Mouse (Mus musculus): ENCODE measurements around the gene Mpp2. TPM values are rescaled to one million over a fixed set of nuclear protein-coding genes. Genes with fewer than 3 reads are reported as not detected.

The Mpp2 gene
- polyA plus RNA-seq, 1 experiment from 2014 or later, result 2.2 TPM

GRCm38 (mm10) chr11:102035456-102035960 is 52.8 kb downstream of the Mpp2 start:
- WGBS, result 78% methylated on average over 5 of the region's 5 CpGs
- no peak overlapping the region for H3K9ac ChIP-seq (ENCODE audit: low read depth, low read length)
- no peak for ATAC-seq
- no peaks in the 10 kb centered on the region for H3K4me1 ChIP-seq (replicated peaks; ENCODE audit: control insufficient read depth, insufficient read depth, low read length)
- H3K27ac ChIP-seq (ENCODE audit: low read depth, low read length), result no peak overlapping the region
- H3K36me3 ChIP-seq (ENCODE audit: control insufficient read depth, insufficient read depth), result no peaks in the 10 kb centered on the region
- no peaks in the 10 kb centered on the region for H3K27me3 ChIP-seq (replicated peaks; ENCODE audit: control insufficient read depth, insufficient read depth, low read length)
- no peak for TF ChIP-seq CTCF (IDR thresholded peaks at IDR 0.05; ENCODE audit: low read depth)
- no peaks in the 10 kb centered on the region for H3K9me3 ChIP-seq (ENCODE audit: control insufficient read depth)
- no peak overlapping the region for H3K4me3 ChIP-seq (ENCODE audit: low read depth, low read length)
- no peak overlapping the region for H3K4me2 ChIP-seq (replicated peaks; ENCODE audit: low read depth)

- Histone ChIP-seq H3K9me3 (ENCODE audit: control insufficient read depth) (no peaks in the 10 kb centered on the region), H3K27me3 (replicated peaks; ENCODE audit: control insufficient read depth, insufficient read depth, low read length) (no peaks in the 10 kb centered on the region), H3K4me3 (ENCODE audit: low read depth, low read length) (no peak overlapping the region), H3K4me2 (replicated peaks; ENCODE audit: low read depth) (no peak overlapping the region), H3K36me3 (ENCODE audit: control insufficient read depth, insufficient read depth) (no peaks in the 10 kb centered on the region), H3K4me1 (replicated peaks; ENCODE audit: control insufficient read depth, insufficient read depth, low read length) (no peaks in the 10 kb centered on the region), H3K9ac (ENCODE audit: low read depth, low read length) (no peak overlapping the region), H3K27ac (ENCODE audit: low read depth, low read length) (no peak overlapping the region)
- ATAC-seq, result no peak
- WGBS, result 70% methylated on average over 8 of the region's 8 CpGs
- no peak for TF ChIP-seq CTCF (IDR thresholded peaks at IDR 0.05; ENCODE audit: low read depth)
Observed at GRCm38 (mm10) chr11:102034887-102035286, 53.4 kb downstream of the Mpp2 start.

- Histone ChIP-seq H3K4me1 (replicated peaks; ENCODE audit: control insufficient read depth, insufficient read depth, low read length) (no peaks in the 10 kb centered on the region), H3K27ac (ENCODE audit: low read depth, low read length) (peak overlapping the region; percentile 54; the same call in 1 of the 2 replicates), H3K9me3 (ENCODE audit: control insufficient read depth) (no peaks in the 10 kb centered on the region), H3K36me3 (ENCODE audit: control insufficient read depth, insufficient read depth) (no peaks in the 10 kb centered on the region), H3K4me2 (replicated peaks; ENCODE audit: low read depth) (no peak overlapping the region), H3K4me3 (ENCODE audit: low read depth, low read length) (no peak overlapping the region), H3K27me3 (replicated peaks; ENCODE audit: control insufficient read depth, insufficient read depth, low read length) (no peaks in the 10 kb centered on the region), H3K9ac (ENCODE audit: low read depth, low read length) (no peak overlapping the region)
- ATAC-seq, result peak; percentile 81
- 70% methylated on average over 12 of the region's 12 CpGs for WGBS
- no peak for TF ChIP-seq CTCF (IDR thresholded peaks at IDR 0.05; ENCODE audit: low read depth)
Observed at GRCm38 (mm10) chr11:102033055-102033591, 55.2 kb downstream of the Mpp2 start.

- Histone ChIP-seq H3K27ac (ENCODE audit: low read depth, low read length) (no peak overlapping the region), H3K4me2 (replicated peaks; ENCODE audit: low read depth) (no peak overlapping the region), H3K9ac (ENCODE audit: low read depth, low read length) (no peak overlapping the region), H3K9me3 (ENCODE audit: control insufficient read depth) (no peaks in the 10 kb centered on the region), H3K4me3 (ENCODE audit: low read depth, low read length) (no peak overlapping the region), H3K27me3 (replicated peaks; ENCODE audit: control insufficient read depth, insufficient read depth, low read length) (0 out of 2 replicates have a peak, but pooled peaks cover 2% of the 10 kb centered on the region), H3K4me1 (replicated peaks; ENCODE audit: control insufficient read depth, insufficient read depth, low read length) (no peaks in the 10 kb centered on the region; the same call in 1 of the 2 replicates), H3K36me3 (ENCODE audit: control insufficient read depth, insufficient read depth) (no peaks in the 10 kb centered on the region)
- WGBS, result 80% methylated on average over 7 of the region's 7 CpGs
- no peak for ATAC-seq
- TF ChIP-seq CTCF (IDR thresholded peaks at IDR 0.05; ENCODE audit: low read depth), result no peak
Observed at GRCm38 (mm10) chr11:102031149-102031548, 57.2 kb downstream of the Mpp2 start.

- no peaks in the 10 kb centered on the region; the same call in 1 of the 2 replicates for H3K4me1 ChIP-seq (replicated peaks; ENCODE audit: control insufficient read depth, insufficient read depth, low read length)
- WGBS, result 43% methylated on average over 7 of the region's 7 CpGs
- no peak for ATAC-seq
- H3K4me2 ChIP-seq (replicated peaks; ENCODE audit: low read depth), result no peak overlapping the region
- no peak overlapping the region for H3K27ac ChIP-seq (ENCODE audit: low read depth, low read length)
- H3K27me3 ChIP-seq (replicated peaks; ENCODE audit: control insufficient read depth, insufficient read depth, low read length), result 0 out of 2 replicates have a peak, but pooled peaks cover 9% of the 10 kb centered on the region
- no peak overlapping the region for H3K4me3 ChIP-seq (ENCODE audit: low read depth, low read length)
- TF ChIP-seq CTCF (IDR thresholded peaks at IDR 0.05; ENCODE audit: low read depth), result peak; percentile 46
- H3K9ac ChIP-seq (ENCODE audit: low read depth, low read length), result no peak overlapping the region
- H3K9me3 ChIP-seq (ENCODE audit: control insufficient read depth), result no peaks in the 10 kb centered on the region
- no peaks in the 10 kb centered on the region for H3K36me3 ChIP-seq (ENCODE audit: control insufficient read depth, insufficient read depth)
Observed at GRCm38 (mm10) chr11:102029966-102030365, 58.3 kb downstream of the Mpp2 start.

GRCm38 (mm10) chr11:102029304-102029703 is 59.0 kb downstream of the Mpp2 start:
- H3K4me2 ChIP-seq (replicated peaks; ENCODE audit: low read depth), result no peak overlapping the region
- no peak overlapping the region for H3K4me3 ChIP-seq (ENCODE audit: low read depth, low read length)
- no peak overlapping the region for H3K27ac ChIP-seq (ENCODE audit: low read depth, low read length)
- no peaks in the 10 kb centered on the region for H3K36me3 ChIP-seq (ENCODE audit: control insufficient read depth, insufficient read depth)
- no peaks in the 10 kb centered on the region for H3K9me3 ChIP-seq (ENCODE audit: control insufficient read depth)
- no peak for TF ChIP-seq CTCF (IDR thresholded peaks at IDR 0.05; ENCODE audit: low read depth)
- H3K9ac ChIP-seq (ENCODE audit: low read depth, low read length), result no peak overlapping the region
- no peak for ATAC-seq
- WGBS, result 76% methylated on average over 4 of the region's 4 CpGs
- no peaks in the 10 kb centered on the region; the same call in 1 of the 2 replicates for H3K4me1 ChIP-seq (replicated peaks; ENCODE audit: control insufficient read depth, insufficient read depth, low read length)
- H3K27me3 ChIP-seq (replicated peaks; ENCODE audit: control insufficient read depth, insufficient read depth, low read length), result 0 out of 2 replicates have a peak, but pooled peaks cover 9% of the 10 kb centered on the region
